Mouse (Mus musculus) embryonic facial prominence, embryonic 15.5 days (tissue): Measurements from ENCODE around the gene Ftsj1. TPM values are rescaled to one million over a fixed set of nuclear protein-coding genes. Genes with fewer than 3 reads are reported as not detected.

Source experiments
- ATAC-seq: fragments of 200-750 bp; cut with Nextera tagmentation; 2 replicates; pipeline ENCODE4 v1.8.0; 2017; ENCODE audit warnings: low read depth, moderate TSS enrichment; ENCODE audit not compliant: insufficient number of reproducible peaks, low FRiP score, low TSS enrichment
- H3K27ac ChIP-seq: fragments of 300-500 bp; sonication (generic); replicated peaks from 2 replicates; pipeline ENCODE4 v1.5.1; 2015; ENCODE audit warnings: mild to moderate bottlenecking, inconsistent platforms
- H3K27me3 ChIP-seq: fragments of 300-500 bp; sonication (generic); 2 replicates; pipeline ENCODE4 v1.6.1; 2015; ENCODE audit warnings: inconsistent platforms
- H3K36me3 ChIP-seq: fragments of 300-500 bp; sonication (generic); 2 replicates; pipeline ENCODE4 v1.6.1; 2015; ENCODE audit warnings: mild to moderate bottlenecking, inconsistent platforms
- H3K4me1 ChIP-seq: fragments of 300-500 bp; sonication (generic); 2 replicates; pipeline ENCODE4 v1.6.1; 2015; ENCODE audit warnings: inconsistent platforms
- H3K4me2 ChIP-seq: fragments of 300-500 bp; sonication (generic); replicated peaks from 2 replicates; pipeline ENCODE4 v1.6.1; 2015; ENCODE audit warnings: mild to moderate bottlenecking, inconsistent platforms
- H3K4me3 ChIP-seq: fragments of 300-500 bp; sonication (generic); replicated peaks from 2 replicates; pipeline ENCODE4 v1.5.1; 2015; ENCODE audit warnings: mild to moderate bottlenecking, inconsistent platforms
- H3K9ac ChIP-seq: fragments of 300-500 bp; sonication (generic); 2 replicates; pipeline ENCODE4 v1.6.1; 2015; ENCODE audit warnings: inconsistent platforms
- H3K9me3 ChIP-seq: fragments of 300-500 bp; sonication (generic); replicated peaks from 2 replicates; pipeline ENCODE4 v1.6.1; 2016; ENCODE audit warnings: inconsistent platforms
- WGBS: fragments of 180-500 bp; shearing (Covaris S2); methylation state at CpG from one replicate; pipeline ENCODE4 v1.1.7; 2015; 5-methylcytosine and 5-hydroxymethylcytosine counted together
- polyA plus RNA-seq: library from polyadenylated mRNA; unstranded; fragments of >200 nt; fragmentation: Nextera tagmentation; extraction: Ambion mirVana; gene quantifications from 2 replicates; pipeline ENCODE4 v1.2.1, GENCODE M21; 2015

Gene Ftsj1
- polyA plus RNA-seq, 1 experiment from 2014 or later = 40.6 TPM

DNA sequence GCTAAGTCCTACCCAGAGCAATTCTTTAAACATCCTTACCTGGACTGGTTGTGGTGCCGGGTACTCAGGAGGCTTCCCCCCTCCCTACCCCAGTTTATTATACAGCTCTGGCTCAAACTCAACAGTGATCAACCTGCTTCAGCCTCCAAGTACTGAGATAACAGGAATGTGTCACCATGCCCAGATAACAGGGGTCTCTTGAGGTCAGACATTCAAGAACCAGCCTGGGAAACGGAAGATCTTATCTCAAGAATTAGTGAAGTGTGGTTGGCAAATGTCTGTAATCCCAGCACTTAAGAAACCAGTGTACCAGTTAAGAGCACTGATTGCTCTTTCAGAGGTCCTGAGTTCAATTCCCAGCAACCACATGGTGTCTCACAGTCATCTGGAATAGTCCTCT lies 34.1 kb downstream of the Ftsj1 start:
- Histone ChIP-seq H3K4me1 (no peaks in the 10 kb centered on the region), H3K36me3 (no peaks in the 10 kb centered on the region), H3K9me3 (no peaks in the 10 kb centered on the region), H3K27ac (no peak overlapping the region), H3K27me3 (no peaks in the 10 kb centered on the region), H3K9ac (no peak overlapping the region), H3K4me3 (no peak overlapping the region), H3K4me2 (no peak overlapping the region)
- 56% methylated on average over 2 of the region's 2 CpGs for WGBS
- ATAC-seq = no peak

DNA sequence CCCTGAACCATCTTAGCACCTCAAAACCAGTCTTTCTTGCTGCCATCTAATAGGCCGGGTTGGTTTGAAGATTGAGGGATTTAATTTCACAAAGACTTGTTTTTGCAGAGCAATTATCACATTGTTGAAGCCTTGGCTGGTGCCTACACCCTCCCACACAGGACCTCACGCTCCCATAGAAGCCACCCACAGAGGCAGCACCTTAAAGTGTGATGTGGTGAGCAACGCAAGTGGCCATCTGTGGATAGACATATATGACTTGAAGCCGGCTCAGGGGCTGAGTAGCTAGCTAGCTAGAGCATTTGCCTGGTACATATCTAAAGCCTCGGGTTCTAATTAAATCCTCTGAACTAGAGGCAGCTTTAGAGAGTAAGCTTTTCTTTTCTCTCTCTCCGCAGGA lies 34.8 kb downstream of the Ftsj1 start:
- no peaks in the 10 kb centered on the region for H3K27me3 ChIP-seq
- H3K36me3 ChIP-seq = no peaks in the 10 kb centered on the region
- no peaks in the 10 kb centered on the region for H3K4me1 ChIP-seq
- no peak for ATAC-seq
- H3K4me3 ChIP-seq = no peak overlapping the region
- H3K4me2 ChIP-seq = no peak overlapping the region
- no peak overlapping the region for H3K9ac ChIP-seq
- WGBS = 36% methylated on average over 6 of the region's 6 CpGs
- H3K9me3 ChIP-seq = no peaks in the 10 kb centered on the region
- no peak overlapping the region for H3K27ac ChIP-seq

DNA sequence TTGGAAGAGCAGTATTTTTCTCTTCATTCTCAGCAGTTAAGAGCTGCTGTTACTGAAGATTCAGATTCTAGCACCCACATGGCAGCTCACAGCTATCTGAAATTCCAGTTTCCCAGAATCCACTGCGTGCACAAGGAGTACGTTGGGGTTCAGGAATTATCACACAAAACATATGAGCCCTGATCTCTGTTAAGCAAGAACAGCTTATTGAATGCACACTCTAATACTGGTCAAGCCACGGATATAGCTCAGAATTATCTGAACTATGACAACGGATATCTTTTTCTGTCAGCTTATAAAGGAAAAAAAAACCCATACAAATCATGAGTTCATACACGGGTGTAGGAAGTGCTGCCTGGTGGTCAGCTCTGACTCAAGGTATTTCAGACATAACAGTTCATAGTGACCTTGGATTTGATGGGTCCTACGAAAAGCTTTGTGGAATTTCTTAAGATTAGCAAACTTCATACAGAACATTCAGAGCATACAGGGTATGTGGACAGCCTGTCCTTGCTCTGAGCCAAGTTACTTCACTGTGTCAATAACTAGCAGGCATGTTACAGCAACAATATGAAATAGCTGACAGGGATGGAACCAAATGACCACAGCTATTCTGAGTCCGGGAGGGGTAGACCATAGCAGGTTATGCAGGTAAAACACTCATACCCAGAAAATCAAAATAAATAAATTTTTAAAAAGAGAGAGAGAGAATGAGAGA lies 40.6 kb downstream of the Ftsj1 start:
- Histone ChIP-seq H3K9me3 (no peaks in the 10 kb centered on the region), H3K4me1 (no peaks in the 10 kb centered on the region), H3K9ac (no peak overlapping the region), H3K27me3 (no peaks in the 10 kb centered on the region), H3K4me2 (no peak overlapping the region), H3K27ac (no peak overlapping the region), H3K36me3 (no peaks in the 10 kb centered on the region), H3K4me3 (no peak overlapping the region)
- no peak for ATAC-seq
- WGBS = 77% methylated on average over 7 of the region's 7 CpGs

DNA sequence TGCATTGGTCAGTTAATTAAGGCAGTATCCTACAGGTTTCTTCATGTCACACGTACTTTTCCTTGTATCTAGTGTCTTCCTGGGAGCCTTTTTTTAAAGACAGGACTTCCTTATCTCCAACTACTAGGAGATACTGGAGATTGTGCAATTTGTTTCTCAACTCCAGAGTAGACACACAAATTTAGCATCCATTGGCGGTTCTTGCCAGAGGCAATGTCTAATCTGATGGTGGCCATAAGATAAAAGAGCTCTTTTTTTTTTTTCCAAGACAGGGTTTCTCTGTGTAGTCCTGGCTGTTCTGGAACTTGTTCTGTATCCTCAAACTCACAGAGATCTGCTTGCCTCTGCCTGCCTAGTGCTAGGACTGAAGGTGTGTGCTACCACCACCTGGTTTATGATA lies 42.5 kb downstream of the Ftsj1 start:
- Histone ChIP-seq H3K36me3 (no peaks in the 10 kb centered on the region), H3K4me1 (no peaks in the 10 kb centered on the region), H3K4me3 (no peak overlapping the region), H3K27me3 (no peaks in the 10 kb centered on the region), H3K9ac (no peak overlapping the region), H3K9me3 (no peaks in the 10 kb centered on the region), H3K4me2 (no peak overlapping the region), H3K27ac (no peak overlapping the region)
- no peak for ATAC-seq
- WGBS = 48% methylated on average over 2 of the region's 2 CpGs

DNA sequence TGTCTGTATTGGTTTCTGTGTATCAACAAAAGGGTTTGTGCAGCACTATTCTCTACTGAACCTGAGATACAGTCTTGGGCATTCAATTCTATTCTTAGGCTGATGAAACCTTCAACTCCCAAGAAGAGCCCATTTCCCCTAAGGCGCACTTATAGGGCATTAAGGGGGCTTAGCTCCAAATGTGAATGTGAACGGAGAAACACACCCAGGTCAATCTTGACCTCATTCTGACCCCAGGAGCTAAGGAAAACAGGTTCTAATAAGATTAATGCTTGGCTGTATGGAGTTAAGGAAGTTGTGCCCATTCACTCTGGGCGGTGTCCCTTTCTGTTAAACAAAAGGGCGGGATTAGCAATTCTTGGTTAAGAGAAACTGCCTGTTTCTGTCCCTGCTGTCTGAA lies 45.0 kb downstream of the Ftsj1 start:
- Histone ChIP-seq H3K9ac (no peak overlapping the region), H3K4me3 (no peak overlapping the region), H3K4me1 (no peaks in the 10 kb centered on the region), H3K9me3 (no peaks in the 10 kb centered on the region), H3K4me2 (peak overlapping the region; percentile 64; the same call in 1 of the 2 replicates), H3K36me3 (no peaks in the 10 kb centered on the region), H3K27ac (no peak overlapping the region), H3K27me3 (no peaks in the 10 kb centered on the region)
- WGBS = 28% methylated on average over 4 of the region's 4 CpGs
- no peak for ATAC-seq

DNA sequence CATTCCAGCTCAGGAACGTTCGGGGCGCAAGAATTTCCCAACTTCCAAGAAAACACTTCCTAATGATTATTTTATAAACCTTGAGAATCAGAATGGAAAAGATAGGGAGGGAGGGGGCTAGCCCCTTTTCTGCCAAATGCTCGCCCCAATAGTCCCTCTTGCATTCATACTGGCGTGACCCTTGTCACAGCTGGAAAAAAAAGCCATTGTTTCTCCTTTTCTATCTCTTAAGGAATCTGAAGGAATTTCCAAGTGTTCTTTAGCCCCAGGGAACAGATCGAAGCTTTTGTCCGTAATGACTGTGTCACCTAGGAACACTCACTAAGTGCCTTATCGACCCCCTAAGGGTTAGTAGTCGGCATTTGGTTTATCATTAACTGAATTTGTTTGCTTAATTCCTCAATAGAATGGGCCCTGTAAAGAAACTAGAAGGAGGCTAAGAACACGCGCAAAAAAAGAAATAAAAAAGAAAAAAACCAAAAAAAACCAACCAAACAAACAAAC lies 45.5 kb downstream of the Ftsj1 start:
- ATAC-seq = no peak
- Histone ChIP-seq H3K9ac (no peak overlapping the region), H3K27me3 (no peaks in the 10 kb centered on the region), H3K4me1 (no peaks in the 10 kb centered on the region), H3K9me3 (no peaks in the 10 kb centered on the region), H3K4me2 (peak overlapping the region; percentile 64), H3K4me3 (peak overlapping the region; percentile 55), H3K27ac (no peak overlapping the region), H3K36me3 (no peaks in the 10 kb centered on the region)
- 17% methylated on average over 11 of the region's 11 CpGs for WGBS

DNA sequence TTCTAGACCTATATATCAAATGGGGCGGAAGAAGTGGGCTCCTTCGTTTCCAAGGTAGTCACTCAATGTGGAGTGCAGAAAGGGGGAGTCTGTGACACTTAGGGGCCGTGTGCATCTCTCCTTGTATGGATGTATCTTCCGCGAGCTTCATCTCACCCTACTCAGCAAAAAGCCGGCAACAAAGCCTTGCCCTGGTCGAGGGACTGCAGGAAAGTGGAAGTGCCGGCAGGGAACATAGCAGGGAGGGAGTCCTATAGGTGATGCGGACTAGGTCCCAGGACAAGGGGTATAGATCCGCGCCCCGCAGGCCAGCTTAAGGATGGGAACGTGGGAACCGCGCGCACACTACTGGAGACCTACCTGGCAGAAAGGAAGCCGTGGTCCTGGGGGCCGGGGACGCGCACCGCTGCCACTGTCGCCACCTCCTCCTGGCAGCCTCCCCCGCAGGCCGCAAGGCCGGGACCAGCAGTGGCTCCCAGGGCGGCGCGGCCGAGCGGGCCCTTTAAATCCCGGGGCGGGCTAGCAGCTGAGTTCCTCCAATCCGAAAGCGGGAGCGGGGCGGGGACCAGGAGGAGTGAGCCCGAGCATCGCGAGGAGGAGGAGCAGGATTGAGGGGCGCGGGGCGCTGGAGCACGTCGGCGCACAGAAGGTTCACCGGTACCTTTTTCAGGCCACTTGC lies 46.1 kb downstream of the Ftsj1 start, which contains the start of gene Porcn:
TSS of gene Porcn (minus strand) at position 511 of the 679 bp plus-strand sequence.
- Histone ChIP-seq H3K4me1 (no peaks in the 10 kb centered on the region), H3K4me3 (peak within 1 kb of the TSS; percentile 55), H3K9me3 (no peaks in the 10 kb centered on the region), H3K4me2 (peak within 1 kb of the TSS; percentile 64), H3K27me3 (no peaks in the 10 kb centered on the region), H3K36me3 (no peaks in the 10 kb centered on the region), H3K27ac (no peak within 1 kb of the TSS), H3K9ac (peak within 1 kb of the TSS; percentile 21; the same call in 1 of the 2 replicates)
- peak; percentile 89 for ATAC-seq
- WGBS = 9% methylated on average over 45 of the region's 46 CpGs

DNA sequence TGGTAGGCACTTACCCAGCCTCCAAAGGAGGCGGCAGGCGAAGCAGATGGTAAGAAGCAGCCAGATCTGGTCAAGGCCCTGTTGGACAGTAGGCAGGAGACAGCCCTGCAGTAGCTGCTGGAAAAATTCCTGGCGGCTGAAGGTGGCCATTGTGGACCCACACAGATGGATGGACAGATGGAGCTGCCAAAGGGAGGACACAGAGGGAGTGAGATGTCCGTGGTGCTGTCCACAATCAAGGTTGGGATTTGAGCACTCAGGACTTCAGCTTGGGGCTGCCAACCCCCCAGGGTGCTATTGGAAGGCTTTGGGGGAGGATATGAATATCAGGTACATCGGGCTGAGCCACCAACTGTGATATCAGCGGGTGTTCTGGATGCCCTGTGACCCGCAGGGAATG lies 46.7 kb downstream of the Ftsj1 start:
- WGBS = 39% methylated on average over 7 of the region's 7 CpGs
- Histone ChIP-seq H3K36me3 (no peaks in the 10 kb centered on the region), H3K9ac (no peak overlapping the region), H3K4me1 (no peaks in the 10 kb centered on the region), H3K27me3 (no peaks in the 10 kb centered on the region), H3K27ac (no peak overlapping the region), H3K4me3 (peak overlapping the region; percentile 55), H3K4me2 (peak overlapping the region; percentile 64), H3K9me3 (no peaks in the 10 kb centered on the region)
- no peak for ATAC-seq

DNA sequence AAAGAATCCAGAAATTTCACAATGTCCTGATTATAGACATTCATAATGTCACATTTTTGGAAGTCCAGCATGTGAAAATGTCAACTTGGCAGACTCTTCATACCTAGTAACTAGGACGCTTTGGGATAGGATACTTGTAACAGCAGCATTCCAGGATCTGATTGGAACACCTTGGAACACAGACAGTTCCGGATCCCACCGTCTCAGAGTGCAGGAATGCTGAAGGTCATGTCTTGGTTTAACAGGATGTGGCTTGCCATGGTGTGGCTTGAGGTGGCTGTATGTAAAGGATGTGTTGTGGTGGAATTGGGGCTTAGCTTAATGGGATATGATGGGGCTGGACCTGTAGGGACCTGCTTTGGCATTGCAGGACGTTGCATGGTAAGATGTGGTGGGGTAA lies 47.1 kb downstream of the Ftsj1 start:
- 64% methylated on average over 4 of the region's 4 CpGs for WGBS
- Histone ChIP-seq H3K36me3 (no peaks in the 10 kb centered on the region), H3K4me3 (no peak overlapping the region), H3K9ac (no peak overlapping the region), H3K27me3 (no peaks in the 10 kb centered on the region), H3K4me2 (no peak overlapping the region), H3K9me3 (no peaks in the 10 kb centered on the region), H3K27ac (no peak overlapping the region), H3K4me1 (no peaks in the 10 kb centered on the region)
- ATAC-seq = no peak

DNA sequence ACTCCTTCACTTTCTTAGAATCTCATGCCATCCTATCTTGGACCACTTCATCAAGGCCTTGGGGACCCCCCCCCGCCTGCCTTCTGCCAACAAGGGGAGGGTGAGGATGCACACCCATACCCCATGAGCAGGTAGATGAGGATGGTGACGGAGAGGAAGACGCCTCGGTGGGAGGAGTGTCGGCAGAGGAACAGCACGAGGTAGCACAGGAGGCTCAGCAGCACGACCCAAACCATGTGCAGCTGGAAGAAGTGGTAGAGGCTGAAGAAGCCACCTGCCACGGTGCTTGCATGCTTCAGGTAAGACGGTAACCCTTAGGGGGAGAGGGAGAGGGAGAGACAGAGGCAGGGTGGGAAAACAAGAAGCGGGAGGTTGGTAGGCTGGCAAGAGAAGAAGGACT lies 48.1 kb downstream of the Ftsj1 start:
- Histone ChIP-seq H3K9me3 (no peaks in the 10 kb centered on the region), H3K4me2 (no peak overlapping the region), H3K9ac (no peak overlapping the region), H3K27me3 (no peaks in the 10 kb centered on the region), H3K4me3 (no peak overlapping the region), H3K36me3 (no peaks in the 10 kb centered on the region), H3K4me1 (no peaks in the 10 kb centered on the region), H3K27ac (no peak overlapping the region)
- 77% methylated on average over 10 of the region's 10 CpGs for WGBS
- no peak for ATAC-seq

DNA sequence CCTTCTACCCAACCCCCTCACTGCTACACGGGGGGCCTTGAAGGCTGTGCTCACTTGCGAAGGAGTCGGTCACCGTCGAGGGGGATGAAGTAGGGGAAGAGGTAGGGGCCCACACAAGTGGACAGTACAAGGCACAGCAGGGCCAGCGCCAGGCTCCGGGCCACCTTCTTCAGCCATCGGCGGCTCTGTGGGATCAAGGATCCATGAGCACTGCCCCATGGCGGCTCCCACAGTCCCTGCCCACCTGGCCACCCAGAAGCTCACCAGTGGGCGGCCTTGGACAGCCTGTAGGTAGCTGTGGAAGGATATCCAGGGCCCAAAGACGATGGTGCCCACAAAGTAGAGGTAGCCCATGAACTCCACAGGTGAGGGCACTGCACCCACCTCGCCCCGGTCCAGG lies 49.1 kb downstream of the Ftsj1 start:
- H3K27me3 ChIP-seq = no peaks in the 10 kb centered on the region
- H3K4me2 ChIP-seq = no peak overlapping the region
- no peaks in the 10 kb centered on the region for H3K36me3 ChIP-seq
- no peaks in the 10 kb centered on the region for H3K9me3 ChIP-seq
- no peak overlapping the region for H3K27ac ChIP-seq
- ATAC-seq = no peak
- WGBS = 92% methylated on average over 14 of the region's 14 CpGs
- H3K9ac ChIP-seq = no peak overlapping the region
- no peak overlapping the region for H3K4me3 ChIP-seq
- H3K4me1 ChIP-seq = no peaks in the 10 kb centered on the region

DNA sequence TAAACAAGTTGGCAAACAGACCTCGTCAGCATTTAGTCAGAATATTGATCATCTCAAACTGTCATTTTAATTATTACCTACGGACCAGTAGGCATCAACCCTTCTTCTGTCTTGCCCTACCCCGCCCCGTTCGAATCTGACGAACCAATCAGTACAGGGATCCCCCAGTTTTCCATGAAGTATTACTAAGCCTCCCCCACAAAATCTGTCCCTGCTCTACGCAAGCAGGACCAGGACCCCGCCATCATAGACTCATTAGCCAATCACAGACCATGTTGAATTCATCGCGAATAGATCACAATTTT lies 58.8 kb downstream of the Ftsj1 start, which contains the start of gene Ebp:
TSS of gene Ebp (minus strand) at position 94 of the 305 bp plus-strand sequence.
- H3K4me1 ChIP-seq = no peaks in the 10 kb centered on the region
- no peak within 1 kb of the TSS for H3K27ac ChIP-seq
- 24% methylated on average over 10 of the region's 10 CpGs for WGBS
- no peaks in the 10 kb centered on the region for H3K27me3 ChIP-seq
- peak within 1 kb of the TSS; percentile 49 for H3K4me2 ChIP-seq
- H3K9ac ChIP-seq = peak within 1 kb of the TSS; percentile 47
- H3K9me3 ChIP-seq = no peaks in the 10 kb centered on the region
- H3K36me3 ChIP-seq = no peaks in the 10 kb centered on the region
- ATAC-seq = no peak
- H3K4me3 ChIP-seq = peak within 1 kb of the TSS; percentile 58
